Mouse (Mus musculus) thymus, postnatal 10 days (tissue): ENCODE measurements around the gene Fndc3b.

Experiments used
- DNase-seq, 2 experiments: peaks; one replicate each; pipeline ENCODE4 v3.0.0; 2021; ENCODE audit warnings: low spot score in 2 of 2

The Fndc3b gene

GRCm38 (mm10) chr3:27670416-27670815 lies 40.7 kb downstream of the Fndc3b start:
- no peak for DNase-seq

- DNase-seq: no peak
These were observed 43.8 kb downstream of the Fndc3b start for GRCm38 (mm10) chr3:27667280-27667679.

- no peak for DNase-seq
These were observed 45.8 kb downstream of the Fndc3b start for GRCm38 (mm10) chr3:27665338-27665737.

GRCm38 (mm10) chr3:27663221-27663620 lies 47.9 kb downstream of the Fndc3b start:
- no peak for DNase-seq

DNA sequence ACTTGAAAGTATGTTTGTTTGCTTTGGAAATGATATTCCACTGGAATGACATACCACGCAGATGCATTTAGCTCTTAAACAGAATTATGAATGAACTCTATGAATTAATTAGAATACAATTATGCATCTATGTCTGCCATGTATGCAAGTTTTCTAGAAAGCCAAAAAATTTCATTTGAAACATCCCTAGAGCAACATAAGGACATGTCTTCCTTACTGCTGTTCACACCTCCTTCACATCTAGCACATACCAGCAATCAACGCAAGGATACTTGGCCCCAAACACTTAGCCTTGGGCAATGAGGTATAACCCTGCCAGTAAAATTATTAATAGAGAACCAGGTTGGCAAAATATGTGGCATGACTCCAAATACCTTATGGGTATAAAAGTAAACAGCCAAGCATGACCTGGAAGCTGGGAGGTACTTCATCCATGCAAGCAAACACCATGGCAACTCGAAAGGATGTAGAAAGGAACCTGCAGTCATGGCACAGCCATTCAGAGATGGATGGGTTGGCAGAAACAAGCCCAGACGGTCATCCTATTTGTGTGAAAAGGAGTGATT lies 52.8 kb downstream of the Fndc3b start:
- DNase-seq: no peak

DNA sequence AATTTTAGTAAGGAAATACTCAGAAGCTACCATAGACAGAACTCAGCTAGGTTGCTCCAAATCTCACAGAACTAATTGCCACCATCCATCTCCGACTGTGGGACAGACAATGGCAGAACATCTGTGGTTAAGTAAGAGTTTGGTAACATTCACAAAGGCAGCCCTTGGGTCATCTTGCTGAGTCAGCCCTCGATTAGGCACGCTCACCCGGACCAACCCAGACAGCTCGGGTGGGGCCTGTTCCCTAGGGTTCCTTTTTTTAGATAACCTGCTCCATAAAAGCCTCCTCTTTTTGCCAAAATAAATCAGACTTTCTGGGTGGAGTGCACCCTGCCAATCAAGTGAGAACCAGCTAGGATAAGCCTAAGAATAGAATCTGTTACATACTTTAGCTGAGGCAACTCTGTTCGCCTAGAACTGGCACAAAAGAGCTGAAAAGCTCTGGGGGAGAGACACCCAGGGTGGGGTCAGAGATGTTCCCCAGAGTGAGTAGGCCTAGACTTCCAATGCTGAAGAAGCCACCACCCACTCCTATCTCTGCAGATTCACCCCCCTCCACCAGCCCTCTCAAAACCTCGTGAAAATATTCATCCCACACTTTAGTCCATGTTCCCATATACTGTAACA lies 54.2 kb downstream of the Fndc3b start:
- DNase-seq: no peak

GRCm38 (mm10) chr3:27655673-27656072 lies 55.4 kb downstream of the Fndc3b start:
- DNase-seq: no peak

DNA sequence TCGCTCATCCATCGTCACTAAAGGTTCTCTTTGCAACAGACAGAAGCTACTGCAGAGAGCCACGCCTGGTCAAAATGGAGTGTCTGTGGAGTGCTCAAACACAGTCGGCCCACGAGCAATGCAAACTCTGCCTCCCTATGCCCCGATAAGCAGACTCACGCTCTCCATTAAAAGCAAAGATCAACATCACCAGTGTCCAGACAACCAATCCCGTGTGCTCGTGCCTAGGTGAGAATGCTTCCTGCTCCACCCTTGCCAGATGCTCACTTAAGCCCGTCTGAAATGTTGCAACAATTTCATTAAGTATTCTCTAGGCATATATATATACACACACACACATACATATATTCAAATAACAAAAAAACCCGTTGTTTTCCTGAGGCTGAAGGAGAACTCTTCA lies 56.1 kb downstream of the Fndc3b start:
- no peak for DNase-seq

DNA sequence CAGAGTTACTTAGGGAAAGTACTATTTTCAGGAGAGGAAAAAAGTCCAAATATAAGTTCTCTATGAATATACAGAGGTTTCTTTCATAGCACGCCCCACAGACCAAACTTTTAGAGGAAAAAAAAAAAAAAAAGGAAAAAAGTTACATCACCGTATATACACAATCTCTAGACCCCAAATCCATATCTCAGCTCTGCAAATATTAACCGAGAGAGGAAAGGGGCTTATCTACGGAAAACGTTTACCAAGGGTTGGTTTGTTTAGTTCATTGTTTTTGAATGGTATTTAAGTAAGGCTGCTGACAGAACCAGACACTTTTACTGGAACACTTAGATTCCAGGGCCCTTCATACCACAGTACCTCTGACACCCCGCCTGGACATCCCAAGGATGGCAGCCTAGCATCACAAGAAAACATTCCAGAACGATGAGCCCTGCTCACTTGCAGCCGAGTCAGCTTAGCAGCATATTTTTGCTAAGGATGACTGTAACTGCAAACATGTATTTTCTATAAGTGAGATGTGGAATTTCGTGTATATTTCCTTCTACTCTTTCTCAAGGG lies 58.6 kb downstream of the Fndc3b start:
- no peak for DNase-seq

DNA sequence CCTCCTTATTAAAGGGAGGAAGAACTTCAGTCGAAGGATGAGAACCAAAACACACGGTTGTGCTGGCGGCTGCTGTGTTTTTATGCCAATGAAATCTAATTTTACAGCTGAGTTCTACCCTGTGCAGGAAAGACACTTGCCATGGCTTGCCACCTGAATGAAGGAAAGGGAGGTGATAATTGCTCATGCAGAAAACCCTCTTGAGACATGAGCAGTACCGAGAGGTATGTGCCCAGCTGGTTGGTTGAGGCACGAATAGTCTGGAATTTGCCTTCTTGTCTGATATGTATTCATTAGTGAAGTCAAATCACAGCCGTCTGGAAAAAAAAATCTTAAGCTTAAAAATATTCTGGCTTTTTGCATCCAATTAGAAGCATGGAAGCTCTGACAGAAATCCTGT lies 59.4 kb downstream of the Fndc3b start:
- no peak for DNase-seq

- DNase-seq: no peak
These were observed 61.0 kb downstream of the Fndc3b start for GRCm38 (mm10) chr3:27650083-27650482.

DNA sequence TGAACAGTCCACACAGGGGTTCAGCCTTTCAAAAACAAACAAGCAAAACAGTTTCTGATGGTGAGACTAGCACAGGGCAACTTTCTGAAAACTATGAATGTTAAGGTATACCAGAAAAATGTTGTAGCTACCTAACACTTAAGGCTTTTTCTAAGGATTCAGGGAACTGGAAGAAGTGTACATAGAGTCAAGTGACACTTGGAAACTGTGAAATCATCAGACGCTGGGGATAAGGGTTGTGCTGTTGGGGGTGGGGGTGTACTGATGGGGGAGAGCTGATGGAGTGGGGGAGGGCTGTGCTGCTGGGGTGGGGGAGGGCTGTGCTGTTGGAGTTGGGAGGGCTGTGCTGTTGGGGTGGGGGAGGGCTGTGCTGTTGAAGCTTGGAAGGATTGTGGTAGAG lies 61.8 kb downstream of the Fndc3b start:
- DNase-seq: no peak

DNA sequence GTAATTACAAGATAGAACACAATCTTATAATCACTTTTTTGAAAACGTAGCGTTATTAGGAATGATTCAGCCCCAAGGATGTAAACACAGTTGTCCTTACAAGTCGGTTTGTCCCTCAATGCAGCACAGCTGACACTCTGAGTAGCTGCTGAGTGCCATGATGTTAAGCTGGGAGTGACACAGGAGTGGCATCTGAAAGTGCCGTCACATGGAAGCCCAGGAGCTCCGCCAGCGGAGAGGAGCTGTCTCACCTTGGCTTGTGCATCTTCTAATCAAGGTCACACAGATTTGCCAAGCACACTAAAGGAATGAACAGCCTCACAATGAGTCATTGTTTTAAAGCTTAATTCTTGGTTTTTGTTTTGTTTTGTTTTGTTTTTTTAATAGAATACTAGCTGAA lies 68.7 kb downstream of the Fndc3b start:
- DNase-seq: no peak

GRCm38 (mm10) chr3:27639701-27640100 lies 71.4 kb downstream of the Fndc3b start:
- DNase-seq: no peak

DNA sequence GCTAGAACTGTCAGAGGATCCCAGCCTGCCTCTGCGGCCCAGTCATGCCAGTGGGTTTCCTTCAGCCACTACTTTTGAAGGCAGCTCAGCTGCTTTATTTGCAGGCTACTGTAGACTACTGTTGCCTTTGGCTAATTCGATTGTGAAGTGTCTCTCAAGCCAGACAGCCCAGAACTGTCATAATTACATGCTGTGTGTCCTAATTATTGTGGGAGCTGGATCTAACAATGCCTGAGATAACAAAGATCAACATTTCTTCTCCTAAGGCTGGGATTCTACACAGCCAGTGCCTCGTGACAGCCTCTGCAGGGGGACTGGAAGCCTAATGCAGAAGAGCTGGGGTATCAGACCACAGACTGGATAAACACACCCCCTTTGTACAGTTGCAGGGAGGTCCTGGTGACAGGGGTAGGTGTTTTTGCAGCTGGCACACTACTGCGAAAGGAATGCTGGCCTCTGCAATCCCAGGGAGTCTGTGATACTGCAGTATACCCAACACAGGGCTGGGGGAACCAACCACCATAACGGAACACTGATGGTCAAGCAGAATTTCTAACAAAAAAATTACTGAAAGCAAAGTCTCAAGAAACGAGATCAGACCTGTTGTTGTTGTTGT lies 74.0 kb downstream of the Fndc3b start:
- DNase-seq: no peak

- no peak for DNase-seq
These were observed 75.3 kb downstream of the Fndc3b start for GRCm38 (mm10) chr3:27635776-27636175.

- DNase-seq: no peak
These were observed 78.2 kb downstream of the Fndc3b start for GRCm38 (mm10) chr3:27632880-27633279.

- no peak for DNase-seq
These were observed 80.0 kb downstream of the Fndc3b start for GRCm38 (mm10) chr3:27631112-27631511.

- no peak for DNase-seq
These were observed 81.4 kb downstream of the Fndc3b start for GRCm38 (mm10) chr3:27629716-27630115.

DNA sequence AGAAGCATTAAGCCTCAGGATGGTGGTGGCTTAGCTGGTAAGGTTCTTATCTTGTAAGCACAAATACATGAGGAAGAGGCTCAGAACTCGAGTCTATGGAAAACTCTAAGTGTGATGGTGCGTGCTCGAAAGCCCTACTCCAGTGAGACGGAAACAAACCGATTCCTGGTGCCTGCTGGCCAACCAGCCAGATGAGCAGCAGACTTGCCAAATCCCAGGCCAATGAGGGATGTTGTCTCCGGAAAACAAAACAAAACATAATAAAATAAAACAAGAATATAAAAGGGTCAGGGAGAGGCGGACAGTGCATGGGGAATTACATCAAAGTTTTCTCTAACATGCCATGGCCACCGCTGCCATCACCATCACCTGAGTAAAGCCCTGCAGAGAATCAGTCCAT lies 84.8 kb downstream of the Fndc3b start:
- no peak for DNase-seq

- no peak for DNase-seq
These were observed 85.5 kb downstream of the Fndc3b start for GRCm38 (mm10) chr3:27625592-27625985.

- DNase-seq: no peak
These were observed 86.0 kb downstream of the Fndc3b start for GRCm38 (mm10) chr3:27624974-27625591.

GRCm38 (mm10) chr3:27622451-27622850 lies 88.7 kb downstream of the Fndc3b start:
- DNase-seq: no peak
